Mouse (Mus musculus) heart, embryonic 14.5 days (tissue): ENCODE data around the gene Bcl2a1d. TPM values are rescaled to one million over a fixed set of nuclear protein-coding genes. Genes with fewer than 3 reads are reported as not detected.
"Not testable (repeated sequence)": the region's sequence is repeated elsewhere in the genome, so short reads cannot be mapped to it uniquely, and the experiment has no call there.

Experiments used
- ATAC-seq: fragments of 200-750 bp; cut with Nextera tagmentation; 2 replicates; pipeline ENCODE4 v1.8.0; 2017; ENCODE audit warnings: low read depth, moderate TSS enrichment; ENCODE audit not compliant: insufficient number of reproducible peaks, insufficient read depth, low FRiP score
- H3K27ac ChIP-seq, 2 experiments: fragments of 200-500 bp in 1 of 2; fragments of 300-500 bp in 1 of 2; sonication (generic) in 1 of 2; replicated peaks in 1 of 2; 2 replicates each; pipeline ENCODE4 v1.5.1; 2012 to 2014; ENCODE audit warnings: low read depth in 2 of 2, low read length in 2 of 2, control low read depth in 1 of 2, mild to moderate bottlenecking in 1 of 2, mixed read lengths in 1 of 2; ENCODE audit not compliant: control insufficient read depth in 1 of 2, insufficient read depth in 1 of 2
- H3K27me3 ChIP-seq: fragments of 300-500 bp; sonication (generic); 2 replicates; pipeline ENCODE4 v1.6.1; 2014; ENCODE audit warnings: mild to moderate bottlenecking, low read length, control low read depth; ENCODE audit not compliant: control insufficient read depth, insufficient read depth
- H3K36me3 ChIP-seq: fragments of 300-500 bp; sonication (generic); 2 replicates; pipeline ENCODE4 v1.6.1; 2014; ENCODE audit warnings: mild to moderate bottlenecking, control low read depth, low read length, mixed read lengths; ENCODE audit not compliant: control insufficient read depth, insufficient read depth
- H3K4me1 ChIP-seq, 2 experiments: fragments of 200-500 bp in 1 of 2; fragments of 300-500 bp in 1 of 2; sonication (generic) in 1 of 2; 2 replicates each; pipeline ENCODE4 v1.6.1; 2012 to 2014; ENCODE audit warnings: low read length in 2 of 2, control low read depth in 1 of 2, mixed read lengths in 1 of 2; ENCODE audit not compliant: control insufficient read depth in 2 of 2, insufficient read depth in 2 of 2
- H3K4me2 ChIP-seq: fragments of 300-500 bp; sonication (generic); 2 replicates; pipeline ENCODE4 v1.6.1; 2014; ENCODE audit warnings: mild to moderate bottlenecking, low read length
- H3K4me3 ChIP-seq, 2 experiments: fragments of 200-500 bp in 1 of 2; fragments of 300-500 bp in 1 of 2; sonication (generic) in 1 of 2; 2 replicates each; pipeline ENCODE4 v1.5.1; 2012 to 2014; ENCODE audit warnings: low read length in 2 of 2, mild to moderate bottlenecking in 2 of 2, control low read depth in 1 of 2, low read depth in 1 of 2, moderate library complexity in 1 of 2; ENCODE audit not compliant: control insufficient read depth in 1 of 2, insufficient read depth in 1 of 2
- H3K9ac ChIP-seq: fragments of 300-500 bp; sonication (generic); 2 replicates; pipeline ENCODE4 v1.6.1; 2014; ENCODE audit warnings: mild to moderate bottlenecking, low read length
- H3K9me3 ChIP-seq: fragments of 300-500 bp; sonication (generic); 2 replicates; pipeline ENCODE4 v1.6.1; 2016; ENCODE audit warnings: low read length, control low read depth; ENCODE audit not compliant: control insufficient read depth
- WGBS: fragments of 180-500 bp; shearing (Covaris S2); extraction: QIAGEN DNeasy Blood & Tissue Kit; methylation state at CpG from one replicate; pipeline ENCODE4 v1.1.7; 2014; 5-methylcytosine and 5-hydroxymethylcytosine counted together
- polyA plus RNA-seq: library from polyadenylated mRNA; unstranded; fragments of >200 nt; fragmentation: Nextera tagmentation; extraction: Ambion mirVana; gene quantifications from 2 replicates; pipeline ENCODE4 v1.2.1, GENCODE M21; 2014

Bcl2a1d gene
- 0.39 TPM in 1 of 2 replicates, not detected in the other for polyA plus RNA-seq

DNA sequence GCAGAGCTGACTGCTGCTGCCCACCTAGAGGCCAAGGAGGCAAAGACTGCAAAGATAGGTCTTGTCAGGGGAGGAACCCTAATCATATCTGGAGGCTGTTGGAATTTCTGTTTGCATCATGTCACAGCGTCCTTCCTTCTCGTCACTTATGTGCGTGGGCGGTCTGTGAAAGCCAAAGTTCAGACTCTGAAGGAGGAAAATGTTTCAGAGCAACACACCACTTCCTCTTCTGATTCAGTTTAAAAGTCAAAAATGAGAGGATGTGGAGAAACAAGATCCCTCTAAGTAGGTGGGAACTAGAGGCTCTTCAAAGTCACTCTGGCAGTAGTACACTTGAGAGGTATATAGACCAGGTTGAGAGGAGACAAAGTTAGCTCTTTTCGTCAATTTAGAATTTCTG is at the start of gene Bcl2a1d:
Gene Bcl2a1d (minus strand): TSS at position 187 of the 400 bp plus-strand sequence.
- not testable (repeated sequence) for H3K4me1 ChIP-seq, H3K27me3 ChIP-seq, H3K4me3 ChIP-seq, ATAC-seq, H3K9ac ChIP-seq, H3K27ac ChIP-seq, H3K4me2 ChIP-seq, H3K36me3 ChIP-seq, H3K9me3 ChIP-seq
- WGBS, result 78% methylated on average over 4 of the region's 5 CpGs

- H3K4me2 ChIP-seq, H3K36me3 ChIP-seq, H3K9me3 ChIP-seq, H3K27ac ChIP-seq, H3K4me3 ChIP-seq, H3K27me3 ChIP-seq, H3K4me1 ChIP-seq, H3K9ac ChIP-seq, ATAC-seq: not testable (repeated sequence)
- 88% methylated on average over 2 of the region's 6 CpGs for WGBS
Observed at GRCm38 (mm10) chr9:88770239-88770638, 38.5 kb upstream of the Bcl2a1d start.

- not testable (repeated sequence) for H3K4me2 ChIP-seq, H3K27ac ChIP-seq, H3K9ac ChIP-seq, ATAC-seq, H3K4me3 ChIP-seq, H3K4me1 ChIP-seq, H3K9me3 ChIP-seq, H3K27me3 ChIP-seq, H3K36me3 ChIP-seq
- 74% methylated on average over 4 of the region's 5 CpGs for WGBS
Observed at GRCm38 (mm10) chr9:88769470-88769869, 37.8 kb upstream of the Bcl2a1d start.

DNA sequence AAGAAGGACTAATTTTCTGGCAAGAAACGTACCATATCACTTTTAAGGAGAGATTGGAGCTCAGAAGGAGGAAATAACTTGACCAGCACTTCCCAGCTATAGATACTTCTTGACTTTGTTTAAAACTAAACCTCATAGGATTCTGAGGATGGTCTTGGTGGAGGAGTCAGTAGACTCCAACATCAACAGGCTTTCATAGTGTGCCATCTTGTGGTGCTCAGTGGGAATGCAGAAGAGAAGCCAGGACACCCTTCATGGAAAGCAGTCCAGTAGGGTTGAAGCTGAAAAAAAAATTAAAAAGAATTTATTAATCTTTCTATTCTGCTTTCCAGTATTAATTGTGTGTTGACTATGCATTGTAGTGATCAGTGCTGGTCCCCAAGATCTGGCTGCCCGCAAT is 15.0 kb upstream of the Bcl2a1d start:
- not testable (repeated sequence) for H3K4me3 ChIP-seq, H3K9me3 ChIP-seq, H3K9ac ChIP-seq, H3K27ac ChIP-seq, H3K36me3 ChIP-seq, H3K4me2 ChIP-seq, ATAC-seq, H3K4me1 ChIP-seq, H3K27me3 ChIP-seq
- WGBS, result 0% methylated on average over 1 of the region's 2 CpGs

- H3K27me3 ChIP-seq, H3K4me2 ChIP-seq, H3K27ac ChIP-seq, ATAC-seq, H3K9ac ChIP-seq, H3K4me3 ChIP-seq, H3K36me3 ChIP-seq, H3K9me3 ChIP-seq, H3K4me1 ChIP-seq: not testable (repeated sequence)
- WGBS, result no CpG with 5 or more reads among the region's 2 CpGs
Observed at GRCm38 (mm10) chr9:88746046-88746445, 14.3 kb upstream of the Bcl2a1d start.

- not testable (repeated sequence) for H3K9ac ChIP-seq, H3K27ac ChIP-seq, H3K27me3 ChIP-seq, H3K9me3 ChIP-seq, ATAC-seq, H3K4me1 ChIP-seq, H3K36me3 ChIP-seq, H3K4me3 ChIP-seq, H3K4me2 ChIP-seq
Observed at GRCm38 (mm10) chr9:88735289-88735688, 3.6 kb upstream of the Bcl2a1d start.

- ATAC-seq, result not testable (repeated sequence)
Observed at GRCm38 (mm10) chr9:88733182-88733581, 1.5 kb upstream of the Bcl2a1d start.

GRCm38 (mm10) chr9:88732334-88732733 is 620 bp upstream of the Bcl2a1d start:
- H3K36me3 ChIP-seq, H3K9me3 ChIP-seq, H3K4me1 ChIP-seq, H3K27me3 ChIP-seq, H3K9ac ChIP-seq, H3K4me2 ChIP-seq, ATAC-seq, H3K4me3 ChIP-seq, H3K27ac ChIP-seq: not testable (repeated sequence)
- WGBS, result 68% methylated on average over 1 of the region's 3 CpGs

More at GRCm38 (mm10) chr9:88733182-88733581, 1.5 kb upstream of the Bcl2a1d start:
- H3K9me3 ChIP-seq, H3K36me3 ChIP-seq, H3K4me1 ChIP-seq, H3K9ac ChIP-seq, H3K27me3 ChIP-seq, H3K27ac ChIP-seq, H3K4me2 ChIP-seq, H3K4me3 ChIP-seq: not testable (repeated sequence)
- 53% methylated on average over 1 of the region's 1 CpGs for WGBS
